Mouse (Mus musculus) CH12.LX (cell line): ENCODE results near the gene Morf4l1. TPM values are rescaled to one million over a fixed set of nuclear protein-coding genes. Genes with fewer than 3 reads are reported as not detected.

Experiments
- DNase-seq: peaks from one replicate; pipeline ENCODE4 v3.0.0-alpha.2; 2013; ENCODE audit errors: extremely low read depth
- H3K27ac ChIP-seq: 2 replicates; pipeline ENCODE4 v1.5.1; 2012; ENCODE audit warnings: low read depth, mild to moderate bottlenecking, control low read depth, moderate library complexity; ENCODE audit not compliant: insufficient read depth
- H3K27me3 ChIP-seq: replicated peaks from 2 replicates; pipeline ENCODE3; 2012; ENCODE audit warnings: inconsistent platforms
- H3K36me3 ChIP-seq, 2 experiments: replicated peaks in 1 of 2; 2 replicates each; pipeline versions ENCODE3 to v1.6.1; 2012; ENCODE audit warnings: inconsistent platforms in 1 of 2, low read length in 1 of 2, mild to moderate bottlenecking in 1 of 2, mixed read lengths in 1 of 2, moderate library complexity in 1 of 2; ENCODE audit not compliant: control insufficient read depth in 1 of 2, insufficient read depth in 1 of 2
- H3K4me1 ChIP-seq, 2 experiments: 2 replicates each; pipeline ENCODE4 v1.6.1; 2012; ENCODE audit warnings: inconsistent platforms in 1 of 2, moderate library complexity in 1 of 2; ENCODE audit not compliant: insufficient read depth in 2 of 2, control insufficient read depth in 1 of 2
- H3K4me2 ChIP-seq: 2 replicates; pipeline ENCODE4 v1.6.1; 2012; ENCODE audit warnings: low read depth, mild to moderate bottlenecking, control low read depth; ENCODE audit not compliant: poor library complexity, insufficient read depth, severe bottlenecking
- H3K4me3 ChIP-seq, 3 experiments: fragments of 150-350 bp in 1 of 3; sonication (generic) in 1 of 3; replicated peaks in 1 of 3; 2 replicates each; pipeline versions ENCODE3 to v1.5.1; 2011 to 2012; ENCODE audit warnings: low read depth in 2 of 3, low read length in 2 of 3, mild to moderate bottlenecking in 2 of 3, moderate library complexity in 2 of 3, control low read depth in 1 of 3, improper control_type of control experiment in 1 of 3, inconsistent platforms in 1 of 3, mixed read lengths in 1 of 3; ENCODE audit not compliant: poor library complexity in 1 of 3
- H3K79me2 ChIP-seq: replicated peaks from 2 replicates; pipeline ENCODE4 v1.6.1; 2012; ENCODE audit warnings: mild to moderate bottlenecking, moderate library complexity; ENCODE audit not compliant: control insufficient read depth, poor library complexity, insufficient read depth, severe bottlenecking; ENCODE audit errors: extremely low read depth
- H3K9ac ChIP-seq: 2 replicates; pipeline ENCODE4 v1.6.1; 2012; ENCODE audit warnings: low read depth, mild to moderate bottlenecking, control low read depth, moderate library complexity; ENCODE audit not compliant: insufficient read depth
- H3K9me3 ChIP-seq: replicated peaks from 2 replicates; pipeline ENCODE3; 2012; ENCODE audit warnings: low read length, inconsistent platforms, mixed read lengths
- BHLHE40 ChIP-seq: IDR thresholded peaks from 2 replicates; pipeline ENCODE4 v1.6.1; 2011; ENCODE audit warnings: mild to moderate bottlenecking, low read depth, low read length, improper control_type of control experiment
- CHD1 ChIP-seq: IDR thresholded peaks from 2 replicates; pipeline ENCODE4 v1.6.1; 2012; ENCODE audit warnings: low read depth, low read length, improper control_type of control experiment, inconsistent platforms
- CHD2 ChIP-seq: IDR thresholded peaks from 2 replicates; pipeline ENCODE4 v1.6.1; 2011; ENCODE audit warnings: low read length, improper control_type of control experiment
- E2F4 ChIP-seq: IDR thresholded peaks from 2 replicates; pipeline ENCODE4 v1.6.1; 2011; ENCODE audit warnings: low read depth, low read length, improper control_type of control experiment; ENCODE audit not compliant: insufficient replicate concordance
- ELF1 ChIP-seq: IDR thresholded peaks from 2 replicates; pipeline ENCODE4 v1.6.1; 2014; ENCODE audit warnings: low read depth, mild to moderate bottlenecking, inconsistent platforms, low read length, improper control_type of control experiment
- EP300 ChIP-seq: IDR thresholded peaks from 2 replicates; pipeline ENCODE4 v1.6.1; 2011; ENCODE audit warnings: low read length, improper control_type of control experiment
- GABPA ChIP-seq: IDR thresholded peaks from 2 replicates; pipeline ENCODE4 v1.6.1; 2012; ENCODE audit warnings: low read depth, low read length, improper control_type of control experiment, inconsistent platforms; ENCODE audit not compliant: insufficient replicate concordance
- HCFC1 ChIP-seq: IDR thresholded peaks from 2 replicates; pipeline ENCODE4 v1.6.1; 2012; ENCODE audit warnings: low read depth, mild to moderate bottlenecking, inconsistent platforms, low read length, improper control_type of control experiment
- IRF4 ChIP-seq: IDR thresholded peaks from 2 replicates; pipeline ENCODE4 v1.6.1; 2014; ENCODE audit warnings: low read depth, mild to moderate bottlenecking, inconsistent platforms, low read length, improper control_type of control experiment
- JUN ChIP-seq: IDR thresholded peaks from 2 replicates; pipeline ENCODE4 v1.6.1; 2011; ENCODE audit warnings: low read depth, mild to moderate bottlenecking, low read length, improper control_type of control experiment, moderate library complexity; ENCODE audit not compliant: insufficient read depth
- JUND ChIP-seq: conservative IDR thresholded peaks from 2 replicates; pipeline ENCODE4 v1.6.1; 2011; ENCODE audit warnings: low read depth, low read length, improper control_type of control experiment
- KAT2A ChIP-seq: IDR thresholded peaks from 2 replicates; pipeline ENCODE4 v1.6.1; 2012; ENCODE audit warnings: low read length, improper control_type of control experiment, inconsistent platforms; ENCODE audit not compliant: insufficient replicate concordance
- MAX ChIP-seq: IDR thresholded peaks from 2 replicates; pipeline ENCODE4 v1.6.1; 2011; ENCODE audit warnings: low read length, improper control_type of control experiment
- MAZ ChIP-seq: IDR thresholded peaks from 2 replicates; pipeline ENCODE4 v1.6.1; 2012; ENCODE audit warnings: low read depth, mild to moderate bottlenecking, inconsistent platforms, low read length, improper control_type of control experiment, moderate library complexity
- MEF2A ChIP-seq: IDR thresholded peaks from 2 replicates; pipeline ENCODE4 v1.6.1; 2014; ENCODE audit warnings: low read depth, mild to moderate bottlenecking, inconsistent platforms, low read length, improper control_type of control experiment, borderline replicate concordance
- MXI1 ChIP-seq: IDR thresholded peaks from 2 replicates; pipeline ENCODE4 v1.6.1; 2011; ENCODE audit warnings: mild to moderate bottlenecking, low read depth, low read length, improper control_type of control experiment
- MYC ChIP-seq: IDR thresholded peaks from 2 replicates; pipeline ENCODE4 v1.6.1; 2011; ENCODE audit warnings: low read depth, mild to moderate bottlenecking, improper control_type of control experiment, low read length
- NELFE ChIP-seq: IDR thresholded peaks from 2 replicates; pipeline ENCODE4 v1.6.1; 2011; ENCODE audit warnings: low read depth, low read length, improper control_type of control experiment
- NRF1 ChIP-seq: IDR thresholded peaks from 2 replicates; pipeline ENCODE4 v1.6.1; 2014; ENCODE audit warnings: low read depth, mild to moderate bottlenecking, inconsistent platforms, low read length, improper control_type of control experiment, moderate library complexity
- PAX5 ChIP-seq: IDR thresholded peaks from 2 replicates; pipeline ENCODE4 v1.6.1; 2012; ENCODE audit warnings: low read length, inconsistent platforms, mixed read lengths
- POLR2A ChIP-seq: IDR thresholded peaks from 2 replicates; pipeline ENCODE4 v1.6.1; 2011; ENCODE audit warnings: low read depth, mild to moderate bottlenecking, improper control_type of control experiment, low read length
- RAD21 ChIP-seq: IDR thresholded peaks from 2 replicates; pipeline ENCODE4 v1.6.1; 2011; ENCODE audit warnings: low read depth, mild to moderate bottlenecking, low read length, improper control_type of control experiment, moderate library complexity
- RCOR1 ChIP-seq: conservative IDR thresholded peaks from 2 replicates; pipeline ENCODE4 v1.6.1; 2012; ENCODE audit warnings: low read depth, mild to moderate bottlenecking, inconsistent platforms, low read length, improper control_type of control experiment
- SIN3A ChIP-seq: IDR thresholded peaks from 2 replicates; pipeline ENCODE4 v1.6.1; 2012; ENCODE audit warnings: low read length, improper control_type of control experiment, inconsistent platforms
- SMC3 ChIP-seq: IDR thresholded peaks from 2 replicates; pipeline ENCODE4 v1.6.1; 2011; ENCODE audit warnings: low read depth, low read length, improper control_type of control experiment
- TBP ChIP-seq: conservative IDR thresholded peaks from 2 replicates; pipeline ENCODE4 v1.6.1; 2011; ENCODE audit warnings: low read depth, low read length, improper control_type of control experiment
- TCF12 ChIP-seq: IDR thresholded peaks from 2 replicates; pipeline ENCODE4 v1.6.1; 2014; ENCODE audit warnings: low read depth, mild to moderate bottlenecking, inconsistent platforms, low read length, improper control_type of control experiment
- UBTF ChIP-seq: IDR thresholded peaks from 2 replicates; pipeline ENCODE4 v1.6.1; 2012; ENCODE audit warnings: low read depth, mild to moderate bottlenecking, inconsistent platforms, low read length, improper control_type of control experiment, moderate library complexity
- ZMIZ1 ChIP-seq: IDR thresholded peaks from 2 replicates; pipeline ENCODE4 v1.6.1; 2012; ENCODE audit warnings: low read depth, mild to moderate bottlenecking, inconsistent platforms, low read length, improper control_type of control experiment
- dilution Hi-C: fragments of 300-500 bp; cut with MboI; formaldehyde crosslinking; loops from 2 replicates; pipeline ENCODE4 v1.14.3; 2020; ENCODE audit warnings: low sequenced_read_pairs; ENCODE audit not compliant: extremely low pct_unique_long_range_greater_than_20kb, extremely low pct_ligation_motif_present
- in situ Hi-C: fragments of 300-500 bp; cut with MboI; formaldehyde crosslinking; loops from 3 replicates; pipeline ENCODE4 v1.14.3; 2019; ENCODE audit warnings: low sequenced_read_pairs, low pct_ligation_motif_present, low pct_unique_long_range_greater_than_20kb, mixed read lengths
- polyA plus RNA-seq: library from polyadenylated mRNA; unstranded; fragments of >175 nt; gene quantifications from 2 replicates; pipeline ENCODE4 v1.2.1, GENCODE M21; 2012; ENCODE audit warnings: low read depth; ENCODE audit not compliant: insufficient read length
- total RNA-seq, 2 experiments: library from RNA; depleted of rRNA; stranded (reverse); fragments of 300-350 nt in 1 of 2; fragments of >200 nt in 1 of 2; gene quantifications; 2 replicates each; pipeline ENCODE4 v1.2.3; 2012 to 2014

The Morf4l1 gene
- total and polyA plus RNA-seq, 3 experiments: 127 to 233 (median 225) TPM

GRCm38 (mm10) chr9:90115308-90115700, 730 bp upstream of the Morf4l1 start:
- TF ChIP-seq NELFE (0 out of 2 replicates have a peak, but pooled peaks have one; percentile 16), SMC3 (no peak)
- H3K9me3 ChIP-seq: no peaks in the 10 kb centered on the region

GRCm38 (mm10) chr9:90113651-90114566, 665 bp downstream of the Morf4l1 start:
- Histone ChIP-seq H3K79me2 (peaks cover 47% of the 10 kb centered on the region), H3K9ac (peak overlapping the region; percentile 91), H3K9me3 (no peaks in the 10 kb centered on the region), H3K27ac (peak overlapping the region; percentile 94), H3K27me3 (no peaks in the 10 kb centered on the region), H3K36me3 (peaks cover 4 to 8% of the 10 kb centered on the region in 2 experiments), H3K4me1 (peaks cover 0 to 31% of the 10 kb centered on the region in 2 experiments; a peak in 3 of 4 replicates), H3K4me3 (peak overlapping the region; percentile 86 to 99 (median 89)), H3K4me2 (no peak overlapping the region)
- dilution Hi-C loops (no loop called here), in situ Hi-C loops (loop anchor here (5.0 kb wide), 1 partner anchor 83 kb away; no protein-coding TSS in a partner anchor)
- peak; percentile 87 for DNase-seq
- TF ChIP-seq MXI1 (peak; percentile 93), CHD1 (no peak; the same call in 1 of the 2 replicates), JUN (no peak), PAX5 (no peak), MAX (peak; percentile 92), GABPA (no peak), NELFE (no peak; the same call in 1 of the 2 replicates), E2F4 (peak; percentile 78; the same call in 1 of the 2 replicates), IRF4 (peak; percentile 79), MAZ (peak; percentile 82; the same call in 1 of the 2 replicates), MEF2A (peak; percentile 77), MYC (peak; percentile 88), CHD2 (peak; percentile 59; the same call in 1 of the 2 replicates), NRF1 (peak; percentile 87), UBTF (no peak), RCOR1 (peak; percentile 99), BHLHE40 (peak; percentile 84), KAT2A (0 out of 2 replicates have a peak, but pooled peaks have one; percentile 52), JUND (0 out of 2 replicates have a peak, but pooled peaks have one; percentile 24), ZMIZ1 (no peak; the same call in 1 of the 2 replicates), TBP (0 out of 2 replicates have a peak, but pooled peaks have one; percentile 37), ELF1 (peak; percentile 59; the same call in 1 of the 2 replicates), SMC3 (peak; percentile 37), SIN3A (peak; percentile 97), HCFC1 (peak; percentile 78), POLR2A (no peak; the same call in 1 of the 2 replicates), TCF12 (peak; percentile 90), RAD21 (no peak; the same call in 1 of the 2 replicates), EP300 (peak; percentile 26; the same call in 1 of the 2 replicates)

More at GRCm38 (mm10) chr9:90115308-90115700, 730 bp upstream of the Morf4l1 start:
- Histone ChIP-seq H3K27me3 (no peaks in the 10 kb centered on the region), H3K79me2 (peaks cover 33% of the 10 kb centered on the region), H3K4me2 (peak overlapping the region; percentile 95), H3K27ac (no peak overlapping the region), H3K36me3 (no peaks in the 10 kb centered on the region), H3K9ac (peak overlapping the region; percentile 91), H3K4me3 (peak overlapping the region in 2 of 3 experiments; percentile 81 to 99), H3K4me1 (peaks cover 0 to 17% of the 10 kb centered on the region in 2 experiments; a peak in 2 of 4 replicates)
- in situ Hi-C loops: no loop called here
- DNase-seq: no peak
- dilution Hi-C loops: no loop called here
